Mouse (Mus musculus) layer of hippocampus, adult 2 months (tissue): ENCODE data around the gene Tmem200b. TPM values are rescaled to one million over a fixed set of nuclear protein-coding genes. Genes with fewer than 3 reads are reported as not detected.

ENCODE experiments used
- DNase-seq, 2 experiments: peaks; one replicate each; pipeline ENCODE4 v3.0.0; 2022; ENCODE audit warnings: low spot score in 2 of 2
- H3K27ac ChIP-seq: fragments of 200-600 bp; 2 replicates; pipeline ENCODE4 v1.8.1; 2022
- H3K4me3 ChIP-seq: fragments of 200-600 bp; 2 replicates; pipeline ENCODE4 v1.8.1; 2022; ENCODE audit warnings: mild to moderate bottlenecking
- CTCF ChIP-seq: fragments of 200-600 bp; conservative IDR thresholded peaks from 2 replicates; pipeline ENCODE4 v1.8.1; 2022; ENCODE audit warnings: antibody characterized with exemption, mild to moderate bottlenecking, moderate library complexity
- total RNA-seq, 2 experiments: library from RNA; stranded (reverse); gene quantifications; 2 replicates each; pipeline ENCODE4 v1.2.3; 2021

Tmem200b gene
- total RNA-seq, 2 experiments from 2014 or later = 1.5 to 1.7 TPM

- no peak for TF ChIP-seq CTCF
- Histone ChIP-seq H3K27ac (no peak overlapping the region), H3K4me3 (no peak overlapping the region)
- no peak for DNase-seq
Measured at GRCm38 (mm10) chr4:131890692-131891091, 30.9 kb upstream of the Tmem200b start.

DNA sequence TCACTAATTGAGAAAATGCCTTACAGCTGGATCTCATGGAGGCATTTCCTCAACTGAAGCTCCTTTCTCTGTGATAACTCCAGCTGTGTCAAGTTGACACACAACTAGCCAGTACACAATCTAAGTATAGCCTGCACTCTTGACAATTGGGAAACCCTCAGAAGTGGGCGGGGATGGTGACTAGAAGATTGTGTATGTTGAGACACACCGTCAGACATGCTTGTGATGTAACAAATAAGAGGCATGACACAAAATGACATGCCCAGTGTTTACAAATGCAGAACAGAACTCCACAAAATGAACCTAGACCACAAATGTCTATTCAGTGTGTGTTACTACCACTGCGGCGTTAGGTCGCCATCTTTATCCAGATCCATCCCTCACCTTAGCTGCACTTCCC is 24.5 kb upstream of the Tmem200b start:
- H3K4me3 ChIP-seq = no peak overlapping the region
- H3K27ac ChIP-seq = no peak overlapping the region
- no peak for TF ChIP-seq CTCF
- no peak for DNase-seq

DNA sequence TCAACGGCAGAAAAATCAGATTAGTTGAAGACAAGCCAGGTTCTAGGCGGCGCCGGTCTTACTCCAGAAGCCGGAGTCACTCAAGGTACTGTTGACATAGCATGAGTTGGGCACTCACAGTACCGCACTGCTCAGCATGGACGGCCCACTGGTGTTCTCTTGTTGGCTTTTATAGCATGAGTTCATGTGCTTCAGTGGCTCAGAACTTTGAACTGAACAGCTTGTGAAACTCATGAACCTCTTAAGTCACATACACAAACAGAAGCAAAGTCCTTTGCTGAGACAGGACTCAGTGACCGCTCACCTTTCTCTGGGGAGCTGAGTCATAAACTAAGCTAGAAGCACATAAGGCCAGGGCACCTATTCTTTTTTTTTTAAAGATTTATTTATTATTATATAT is 23.8 kb upstream of the Tmem200b start:
- Histone ChIP-seq H3K27ac (no peak overlapping the region), H3K4me3 (no peak overlapping the region)
- DNase-seq = no peak
- no peak for TF ChIP-seq CTCF

- Histone ChIP-seq H3K27ac (no peak overlapping the region), H3K4me3 (no peak overlapping the region)
- no peak for DNase-seq
- TF ChIP-seq CTCF = no peak
Measured at GRCm38 (mm10) chr4:131898503-131899179, 22.9 kb upstream of the Tmem200b start.

- DNase-seq = no peak
- Histone ChIP-seq H3K4me3 (no peak overlapping the region), H3K27ac (no peak overlapping the region)
- TF ChIP-seq CTCF = no peak
Measured at GRCm38 (mm10) chr4:131899180-131899554, 22.4 kb upstream of the Tmem200b start.

GRCm38 (mm10) chr4:131901090-131901489 is 20.5 kb upstream of the Tmem200b start:
- no peak for TF ChIP-seq CTCF
- H3K27ac ChIP-seq = no peak overlapping the region
- no peak for DNase-seq

GRCm38 (mm10) chr4:131904478-131904877 is 17.1 kb upstream of the Tmem200b start:
- Histone ChIP-seq H3K27ac (no peak overlapping the region), H3K4me3 (no peak overlapping the region)
- no peak for DNase-seq
- peak; percentile 74 for TF ChIP-seq CTCF

More at GRCm38 (mm10) chr4:131901090-131901489, 20.5 kb upstream of the Tmem200b start:
- no peak overlapping the region for H3K4me3 ChIP-seq

GRCm38 (mm10) chr4:131906423-131906822 is 15.1 kb upstream of the Tmem200b start:
- DNase-seq = no peak
- H3K27ac ChIP-seq = no peak overlapping the region
- TF ChIP-seq CTCF = no peak
- H3K4me3 ChIP-seq = no peak overlapping the region

DNA sequence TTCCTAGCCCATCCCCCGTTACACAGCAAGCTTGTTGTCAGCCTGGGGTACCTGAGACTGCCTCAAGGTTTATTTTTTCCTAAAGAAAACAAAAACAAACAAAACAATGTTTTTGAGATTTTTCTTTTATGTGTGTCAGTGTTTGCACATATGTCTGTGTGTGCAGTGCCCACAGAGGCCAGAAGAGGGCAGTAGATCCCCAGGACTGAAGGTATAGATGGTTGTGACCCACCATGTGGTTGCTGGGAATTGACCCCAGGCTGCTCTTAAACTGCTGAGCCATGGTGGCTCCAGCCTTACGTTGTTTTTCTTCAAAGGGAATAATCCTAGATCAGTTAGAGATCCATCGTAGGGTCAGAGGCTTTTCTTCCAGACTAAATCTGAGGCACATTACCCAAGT is 13.7 kb upstream of the Tmem200b start:
- peak; percentile 65 for TF ChIP-seq CTCF
- H3K4me3 ChIP-seq = no peak overlapping the region
- no peak for DNase-seq
- H3K27ac ChIP-seq = no peak overlapping the region

DNA sequence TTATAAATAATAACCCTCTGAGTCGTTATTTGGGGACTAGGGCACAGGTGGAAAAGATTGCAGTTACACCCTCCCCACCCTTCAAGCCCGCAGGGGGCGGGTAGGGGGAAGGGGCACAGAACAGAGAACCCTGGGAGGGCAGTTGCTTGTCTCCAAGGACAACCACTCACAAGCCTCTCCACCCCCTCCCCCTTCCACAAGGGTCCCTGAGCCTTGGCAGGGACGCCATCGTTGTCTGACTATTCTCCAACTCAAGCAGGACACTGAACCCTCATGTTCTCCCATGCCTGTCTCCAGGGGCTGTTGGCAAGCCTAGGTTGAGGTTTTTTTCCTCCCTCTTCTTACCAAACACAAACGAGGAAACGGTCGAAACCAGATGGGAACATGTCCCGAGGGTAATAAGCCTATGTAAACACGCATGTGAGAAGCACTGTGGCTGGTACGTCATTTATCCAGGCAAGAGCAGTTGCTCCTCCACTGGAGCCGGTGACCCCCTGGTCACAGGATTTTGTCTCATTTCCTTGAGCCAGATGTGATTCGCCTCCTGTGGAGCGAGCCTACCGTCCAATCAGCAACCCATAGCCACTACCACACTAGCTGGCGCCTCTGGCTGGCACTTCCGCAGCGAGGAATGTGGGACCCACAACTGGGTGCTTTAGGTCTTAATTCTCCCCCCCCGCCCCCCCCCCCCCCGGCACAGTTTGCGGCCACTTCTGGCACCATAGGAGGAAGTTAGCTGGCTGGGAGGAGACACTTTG is 11.2 kb upstream of the Tmem200b start:
- Histone ChIP-seq H3K27ac (no peak overlapping the region), H3K4me3 (no peak overlapping the region)
- no peak for TF ChIP-seq CTCF
- no peak for DNase-seq

DNA sequence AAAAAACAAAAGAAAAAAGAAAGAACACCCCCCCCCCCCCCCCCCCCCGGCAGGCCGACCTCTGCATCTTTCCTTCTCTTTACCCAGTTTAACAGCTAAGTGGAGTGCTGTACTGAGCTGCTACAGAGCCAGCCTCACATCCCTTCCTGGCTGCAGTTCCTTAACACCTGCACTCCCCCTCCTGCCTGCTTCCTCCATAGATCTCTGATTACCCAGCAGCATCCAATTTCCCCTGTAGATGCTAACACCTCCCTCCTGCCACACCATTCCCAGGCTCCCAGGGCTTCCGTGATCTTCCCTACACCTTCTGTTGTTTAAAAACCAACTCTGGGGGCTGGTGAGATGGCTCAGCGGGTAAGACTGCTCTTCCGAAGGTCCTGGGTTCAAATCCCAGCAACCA is 10.1 kb upstream of the Tmem200b start:
- no peak for DNase-seq
- no peak for TF ChIP-seq CTCF
- no peak overlapping the region for H3K4me3 ChIP-seq
- no peak overlapping the region for H3K27ac ChIP-seq

- Histone ChIP-seq H3K4me3 (no peak overlapping the region), H3K27ac (no peak overlapping the region)
- no peak for DNase-seq
- TF ChIP-seq CTCF = no peak
Measured at GRCm38 (mm10) chr4:131913526-131913925, 8.0 kb upstream of the Tmem200b start.

- DNase-seq = no peak
- H3K4me3 ChIP-seq = no peak overlapping the region
- TF ChIP-seq CTCF = no peak
- no peak overlapping the region for H3K27ac ChIP-seq
Measured at GRCm38 (mm10) chr4:131914046-131914643, 7.4 kb upstream of the Tmem200b start.

GRCm38 (mm10) chr4:131914891-131915469 is 6.6 kb upstream of the Tmem200b start:
- TF ChIP-seq CTCF = no peak
- Histone ChIP-seq H3K4me3 (peak overlapping the region; percentile 30), H3K27ac (no peak overlapping the region)
- no peak for DNase-seq
